Mouse (Mus musculus) midbrain, embryonic 10.5 days (tissue): ENCODE results near the gene Zfp366. TPM values are rescaled to one million over a fixed set of nuclear protein-coding genes. Genes with fewer than 3 reads are reported as not detected.

Experiments used
- DNase-seq: peaks from one replicate; pipeline ENCODE4 v3.0.0-alpha.2; 2017; ENCODE audit warnings: low spot score
- H3K27ac ChIP-seq: fragments of 300-500 bp; sonication (generic); replicated peaks from 2 replicates; pipeline ENCODE4 v1.5.1; 2016; ENCODE audit warnings: mild to moderate bottlenecking
- H3K27me3 ChIP-seq: fragments of 300-500 bp; sonication (generic); 2 replicates; pipeline ENCODE4 v1.6.1; 2016; ENCODE audit warnings: low read depth, mild to moderate bottlenecking; ENCODE audit not compliant: poor library complexity, severe bottlenecking
- H3K36me3 ChIP-seq: fragments of 300-500 bp; sonication (generic); 2 replicates; pipeline ENCODE4 v1.6.1; 2016; ENCODE audit warnings: mild to moderate bottlenecking, moderate library complexity
- H3K4me1 ChIP-seq: fragments of 300-500 bp; sonication (generic); 2 replicates; pipeline ENCODE4 v1.6.1; 2016
- H3K4me3 ChIP-seq: fragments of 300-500 bp; sonication (generic); 2 replicates; pipeline ENCODE4 v1.5.1; 2016; ENCODE audit warnings: mild to moderate bottlenecking, moderate library complexity
- H3K9me3 ChIP-seq: fragments of 300-500 bp; sonication (generic); replicated peaks from 2 replicates; pipeline ENCODE4 v1.6.1; 2016; ENCODE audit warnings: mild to moderate bottlenecking
- WGBS: fragments of 180-500 bp; shearing (Covaris S2); methylation state at CpG from one replicate; pipeline ENCODE4 v1.1.7; 2016; 5-methylcytosine and 5-hydroxymethylcytosine counted together
- polyA plus RNA-seq: library from polyadenylated mRNA; unstranded; fragments of >200 nt; fragmentation: Nextera tagmentation; extraction: Ambion mirVana; gene quantifications from 2 replicates; pipeline ENCODE4 v1.2.1, GENCODE M21; 2016

Gene Zfp366
- polyA plus RNA-seq, 1 experiment from 2014 or later = 0.44 TPM

DNA sequence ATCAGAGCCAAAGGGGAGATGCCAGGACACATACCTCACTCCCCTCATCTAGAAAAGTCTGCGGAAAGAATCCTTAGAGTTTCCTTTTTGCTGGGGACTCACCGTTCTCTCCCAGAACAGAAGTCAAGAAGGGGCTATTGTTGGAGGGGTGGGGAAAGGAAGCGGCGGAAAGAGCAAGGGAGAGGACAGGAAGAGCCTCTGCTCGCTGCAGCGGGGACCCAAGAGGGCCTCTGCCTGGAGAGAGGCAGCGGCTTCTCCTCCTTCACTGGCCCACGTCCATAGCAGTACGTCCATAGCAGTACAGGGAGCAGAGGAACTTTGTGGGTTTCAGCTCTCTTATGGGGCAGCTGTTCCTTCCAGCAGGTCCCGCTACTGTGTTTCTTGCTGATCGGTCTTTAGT is 5.8 kb downstream of the Zfp366 start:
- no peak for DNase-seq
- no peak overlapping the region for H3K4me3 ChIP-seq
- WGBS = 77% methylated on average over 11 of the region's 11 CpGs
- H3K9me3 ChIP-seq = no peaks in the 10 kb centered on the region
- H3K27ac ChIP-seq = no peak overlapping the region
- H3K4me1 ChIP-seq = no peaks in the 10 kb centered on the region
- no peaks in the 10 kb centered on the region for H3K27me3 ChIP-seq
- H3K36me3 ChIP-seq = no peaks in the 10 kb centered on the region

DNA sequence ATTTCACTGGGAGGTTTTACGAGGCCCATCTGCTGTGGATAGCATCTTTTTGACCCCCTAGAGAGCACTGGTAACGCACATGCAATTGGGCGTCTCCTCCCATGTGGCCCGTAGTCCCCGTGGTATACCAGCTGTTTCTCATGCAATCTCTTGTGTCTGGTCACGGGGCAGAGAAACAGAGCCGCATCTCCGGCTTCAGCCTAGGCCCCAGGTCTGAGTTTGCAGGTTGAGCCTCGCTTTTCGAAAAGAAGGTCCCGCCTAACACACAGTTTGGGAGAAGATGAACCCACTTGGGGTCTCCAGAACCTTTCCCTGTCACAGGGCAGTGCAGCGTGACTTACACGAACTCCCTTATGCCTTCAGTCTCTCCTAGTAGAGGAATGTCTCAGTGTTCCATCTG is 6.4 kb downstream of the Zfp366 start:
- Histone ChIP-seq H3K4me1 (no peaks in the 10 kb centered on the region), H3K36me3 (no peaks in the 10 kb centered on the region), H3K9me3 (no peaks in the 10 kb centered on the region), H3K4me3 (no peak overlapping the region), H3K27ac (no peak overlapping the region), H3K27me3 (no peaks in the 10 kb centered on the region)
- 93% methylated on average over 13 of the region's 13 CpGs for WGBS
- DNase-seq = no peak

DNA sequence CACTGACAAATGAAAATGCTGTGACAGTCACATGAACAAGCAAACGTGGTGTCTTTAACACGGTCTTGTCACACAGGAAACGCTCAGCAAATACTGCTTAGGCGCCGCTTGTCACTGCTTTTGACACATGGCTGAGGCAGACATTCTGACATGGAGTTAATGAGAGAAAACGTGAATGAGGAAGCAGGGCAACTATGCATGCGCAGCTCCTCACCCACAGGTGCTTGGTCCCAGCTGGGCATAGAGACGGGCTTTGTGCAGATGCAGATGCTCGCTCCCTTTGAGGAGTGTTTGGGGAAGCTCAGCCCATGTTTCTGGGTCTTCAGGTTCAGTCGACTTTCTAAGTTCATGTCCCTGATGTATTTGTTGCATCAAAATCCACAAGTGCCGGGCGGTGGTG is 11.7 kb downstream of the Zfp366 start:
- no peak overlapping the region for H3K4me3 ChIP-seq
- H3K9me3 ChIP-seq = no peaks in the 10 kb centered on the region
- H3K36me3 ChIP-seq = no peaks in the 10 kb centered on the region
- H3K27me3 ChIP-seq = no peaks in the 10 kb centered on the region
- DNase-seq = no peak
- 91% methylated on average over 12 of the region's 12 CpGs for WGBS
- H3K4me1 ChIP-seq = no peaks in the 10 kb centered on the region
- no peak overlapping the region for H3K27ac ChIP-seq

DNA sequence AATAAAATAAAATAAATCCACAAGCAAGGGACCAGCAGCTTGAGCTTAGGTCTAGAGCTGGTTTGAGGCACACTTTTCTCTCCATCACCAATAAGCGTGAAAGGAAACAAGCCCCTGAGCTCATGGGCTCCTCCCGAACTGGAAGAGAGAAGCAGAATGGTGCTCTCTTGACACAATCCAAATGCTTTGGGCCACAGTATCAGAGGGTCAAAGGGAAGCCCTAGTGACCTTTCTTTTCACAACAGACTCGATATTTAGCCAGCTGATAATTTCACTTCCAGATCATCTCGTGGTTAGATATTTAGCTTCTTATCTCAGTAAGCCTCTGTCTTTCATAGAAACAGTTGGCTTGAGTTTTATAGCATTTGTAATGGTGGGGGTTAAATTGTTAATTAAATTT is 12.2 kb downstream of the Zfp366 start:
- H3K4me3 ChIP-seq = no peak overlapping the region
- no peaks in the 10 kb centered on the region for H3K27me3 ChIP-seq
- 83% methylated on average over 4 of the region's 4 CpGs for WGBS
- no peak overlapping the region for H3K27ac ChIP-seq
- no peaks in the 10 kb centered on the region for H3K9me3 ChIP-seq
- no peaks in the 10 kb centered on the region for H3K4me1 ChIP-seq
- no peaks in the 10 kb centered on the region for H3K36me3 ChIP-seq
- DNase-seq = no peak

DNA sequence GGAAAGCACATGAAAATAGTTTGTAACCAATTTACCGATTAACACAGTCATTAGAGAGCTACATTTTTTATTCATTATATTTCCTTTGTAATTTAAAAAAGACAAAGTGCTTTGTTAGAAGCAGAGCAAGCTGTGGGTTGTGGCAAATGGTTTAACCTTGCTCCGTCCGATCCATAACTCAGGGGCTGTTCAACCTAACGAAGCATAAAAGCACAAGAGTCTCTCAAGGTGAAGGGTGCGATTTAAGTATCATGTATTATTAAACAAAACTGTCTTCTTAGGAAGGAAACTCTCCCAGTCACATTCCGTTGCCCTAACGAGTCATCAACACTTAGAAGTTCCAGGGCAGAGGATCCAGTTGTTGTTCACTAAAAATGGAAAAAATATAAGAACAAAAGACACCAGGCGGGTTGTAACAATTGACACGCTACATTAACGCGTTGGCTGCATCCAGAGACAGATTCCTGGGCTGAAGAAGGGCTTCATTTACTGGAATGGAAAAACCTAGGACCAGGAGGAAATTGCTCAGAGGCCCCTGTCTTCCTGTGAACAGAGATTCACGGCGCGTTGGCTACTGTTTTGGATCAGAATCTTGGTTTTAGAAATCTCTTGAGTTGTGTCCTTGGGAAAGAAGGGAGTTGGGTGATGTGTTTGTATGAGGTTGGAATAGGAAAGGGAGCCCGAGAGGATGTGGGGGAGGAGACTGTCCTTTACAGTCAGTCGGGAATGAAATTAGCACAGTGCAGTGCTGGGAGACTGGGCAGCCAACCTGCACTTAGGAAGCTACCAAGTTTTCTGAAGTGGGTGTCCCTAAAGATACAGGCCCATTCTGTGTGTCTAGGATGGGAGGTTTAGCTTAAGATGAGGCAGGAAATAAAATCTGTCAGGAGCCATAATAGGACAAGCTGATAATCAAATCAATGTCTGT is 17.3 kb downstream of the Zfp366 start:
- WGBS = 79% methylated on average over 16 of the region's 16 CpGs
- H3K4me1 ChIP-seq = no peaks in the 10 kb centered on the region
- no peaks in the 10 kb centered on the region for H3K36me3 ChIP-seq
- DNase-seq = no peak
- H3K27ac ChIP-seq = no peak overlapping the region
- no peaks in the 10 kb centered on the region for H3K27me3 ChIP-seq
- no peaks in the 10 kb centered on the region for H3K9me3 ChIP-seq
- H3K4me3 ChIP-seq = no peak overlapping the region

DNA sequence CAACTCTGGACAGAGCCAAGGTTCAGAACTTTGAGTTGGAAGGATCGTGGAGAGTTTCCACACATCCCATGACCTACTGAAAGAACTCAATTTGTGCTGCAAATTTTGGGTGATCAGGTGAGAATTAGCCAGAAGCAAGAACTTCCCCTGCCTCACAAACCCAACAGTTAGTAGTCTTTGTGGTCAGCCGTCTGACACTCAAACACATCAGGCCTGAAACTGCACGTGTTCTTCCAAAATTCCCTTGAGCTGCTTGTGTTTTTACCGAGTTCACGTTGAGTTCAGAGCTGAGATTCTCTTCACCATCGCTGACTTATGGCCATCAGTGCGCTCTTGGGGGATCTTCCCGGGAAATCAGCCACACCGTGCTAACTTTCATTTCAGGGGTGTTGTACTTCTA is 22.6 kb downstream of the Zfp366 start:
- Histone ChIP-seq H3K27me3 (no peaks in the 10 kb centered on the region), H3K9me3 (no peaks in the 10 kb centered on the region), H3K27ac (no peak overlapping the region), H3K36me3 (no peaks in the 10 kb centered on the region), H3K4me3 (no peak overlapping the region), H3K4me1 (no peaks in the 10 kb centered on the region)
- DNase-seq = no peak
- 92% methylated on average over 9 of the region's 9 CpGs for WGBS

DNA sequence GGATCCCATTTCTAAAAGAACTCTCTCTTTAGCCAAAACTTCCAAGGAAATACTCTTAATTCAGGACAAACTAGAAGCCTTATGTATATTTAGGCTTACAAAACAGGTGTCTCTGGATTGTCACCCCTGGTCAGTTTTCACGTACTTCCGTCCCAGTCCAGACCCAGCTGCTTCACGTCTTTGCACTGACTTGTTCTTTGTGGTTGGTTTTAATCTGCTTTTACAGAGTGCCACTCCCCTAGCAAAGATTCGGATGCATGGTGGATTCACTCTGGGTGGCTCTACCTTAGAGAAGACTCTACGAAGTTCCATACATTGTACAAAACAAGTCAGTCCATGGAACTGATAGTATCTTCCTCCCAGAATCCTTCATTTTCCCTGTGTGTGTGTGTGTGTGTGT is 25.2 kb downstream of the Zfp366 start:
- H3K27ac ChIP-seq = no peak overlapping the region
- no peaks in the 10 kb centered on the region for H3K27me3 ChIP-seq
- no peak overlapping the region for H3K4me3 ChIP-seq
- 85% methylated on average over 5 of the region's 5 CpGs for WGBS
- H3K4me1 ChIP-seq = no peaks in the 10 kb centered on the region
- no peaks in the 10 kb centered on the region for H3K36me3 ChIP-seq
- no peaks in the 10 kb centered on the region for H3K9me3 ChIP-seq
- no peak for DNase-seq

DNA sequence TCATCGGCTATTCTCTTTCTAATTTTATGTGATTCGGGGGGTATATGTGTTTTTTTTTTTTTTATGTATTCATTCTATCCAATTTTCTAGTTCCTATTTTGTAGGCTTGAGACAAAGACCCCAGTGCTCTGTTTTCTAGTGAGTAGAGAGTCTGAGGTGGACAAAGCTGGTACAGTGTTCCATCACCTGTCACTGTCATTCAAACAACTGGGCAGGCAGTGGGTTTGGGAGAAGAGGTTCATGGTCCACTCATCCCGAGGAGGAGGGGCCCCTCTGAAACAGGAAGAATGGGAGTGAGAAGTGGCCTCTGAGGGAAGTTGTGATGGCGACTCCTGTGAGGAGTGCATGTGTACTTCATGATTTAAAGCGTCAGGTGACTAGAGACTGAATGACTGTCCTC is 26.2 kb downstream of the Zfp366 start:
- Histone ChIP-seq H3K36me3 (no peaks in the 10 kb centered on the region), H3K9me3 (no peaks in the 10 kb centered on the region), H3K4me3 (no peak overlapping the region), H3K27me3 (no peaks in the 10 kb centered on the region), H3K4me1 (no peaks in the 10 kb centered on the region), H3K27ac (no peak overlapping the region)
- no peak for DNase-seq
- WGBS = 89% methylated on average over 5 of the region's 5 CpGs

DNA sequence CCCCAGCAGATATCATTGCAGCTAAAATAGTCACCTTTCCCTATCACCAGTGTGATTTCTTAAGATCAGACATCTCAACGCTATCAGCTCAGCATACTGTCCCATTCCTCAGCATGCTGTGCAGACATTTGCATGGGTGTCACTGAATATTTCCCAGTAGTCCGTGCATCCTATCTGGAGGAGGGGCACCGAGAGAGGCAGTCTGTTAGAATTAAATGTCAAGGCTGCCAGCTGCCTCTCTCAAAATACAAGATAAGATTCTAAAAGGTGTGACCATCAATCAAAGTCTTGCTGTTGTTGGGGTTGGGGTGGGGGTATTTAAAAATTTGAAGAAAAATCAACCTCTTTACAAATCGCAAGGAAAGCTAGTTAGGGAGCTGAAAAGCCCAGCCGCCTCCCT is 28.4 kb downstream of the Zfp366 start:
- no peak overlapping the region for H3K4me3 ChIP-seq
- H3K27me3 ChIP-seq = no peaks in the 10 kb centered on the region
- H3K27ac ChIP-seq = no peak overlapping the region
- WGBS = 83% methylated on average over 5 of the region's 5 CpGs
- 0 out of 2 replicates have a peak, but pooled peaks cover 3% of the 10 kb centered on the region for H3K9me3 ChIP-seq
- DNase-seq = no peak
- H3K4me1 ChIP-seq = peaks cover 7% of the 10 kb centered on the region
- H3K36me3 ChIP-seq = no peaks in the 10 kb centered on the region

DNA sequence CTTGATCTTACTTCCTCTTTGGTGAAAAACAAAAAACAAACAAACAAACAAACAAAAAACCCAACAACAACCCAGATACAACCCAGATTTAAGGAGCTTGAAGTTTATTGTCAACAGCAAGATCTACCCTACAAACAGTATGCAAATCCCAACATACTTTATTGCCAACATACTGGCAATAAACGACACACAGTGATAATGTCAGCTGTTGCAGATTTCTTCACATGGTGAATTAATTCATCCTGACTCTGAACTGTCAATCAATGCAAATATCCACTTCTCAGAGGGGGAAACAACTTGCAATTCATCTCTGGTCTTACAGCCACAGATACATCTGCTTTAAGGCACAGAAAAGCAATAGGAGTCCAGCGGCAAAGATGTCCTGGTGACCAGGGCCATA is 31.4 kb downstream of the Zfp366 start:
- 87% methylated on average over 2 of the region's 2 CpGs for WGBS
- H3K9me3 ChIP-seq = 0 out of 2 replicates have a peak, but pooled peaks cover 3% of the 10 kb centered on the region
- no peaks in the 10 kb centered on the region for H3K27me3 ChIP-seq
- peaks cover 12% of the 10 kb centered on the region for H3K4me1 ChIP-seq
- no peak for DNase-seq
- no peak overlapping the region for H3K4me3 ChIP-seq
- no peaks in the 10 kb centered on the region for H3K36me3 ChIP-seq
- H3K27ac ChIP-seq = no peak overlapping the region

DNA sequence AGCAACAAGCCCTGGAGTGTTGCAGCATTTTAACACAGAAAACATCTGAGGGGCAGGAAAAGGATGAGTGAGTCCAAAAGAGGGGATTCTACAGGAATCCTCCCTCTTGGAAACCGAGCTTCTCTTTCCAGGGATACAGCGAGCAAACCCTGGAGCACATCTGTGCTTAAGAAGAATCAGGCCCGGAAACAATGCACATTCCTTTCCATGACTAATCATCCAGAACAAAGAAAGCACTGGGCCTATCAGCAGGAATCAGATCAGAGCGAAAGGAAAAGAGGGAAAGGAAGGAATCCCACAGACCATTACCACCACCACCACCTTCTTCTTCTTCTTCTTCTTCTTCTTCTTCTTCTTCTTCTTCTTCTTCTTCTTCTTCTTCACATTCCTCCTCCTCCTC is 33.4 kb downstream of the Zfp366 start:
- no peaks in the 10 kb centered on the region for H3K36me3 ChIP-seq
- H3K27me3 ChIP-seq = no peaks in the 10 kb centered on the region
- 0 out of 2 replicates have a peak, but pooled peaks cover 3% of the 10 kb centered on the region for H3K9me3 ChIP-seq
- peaks cover 12% of the 10 kb centered on the region for H3K4me1 ChIP-seq
- no peak overlapping the region for H3K4me3 ChIP-seq
- WGBS = 6% methylated on average over 4 of the region's 4 CpGs
- no peak for DNase-seq
- H3K27ac ChIP-seq = peak overlapping the region; percentile 46; the same call in 1 of the 2 replicates

DNA sequence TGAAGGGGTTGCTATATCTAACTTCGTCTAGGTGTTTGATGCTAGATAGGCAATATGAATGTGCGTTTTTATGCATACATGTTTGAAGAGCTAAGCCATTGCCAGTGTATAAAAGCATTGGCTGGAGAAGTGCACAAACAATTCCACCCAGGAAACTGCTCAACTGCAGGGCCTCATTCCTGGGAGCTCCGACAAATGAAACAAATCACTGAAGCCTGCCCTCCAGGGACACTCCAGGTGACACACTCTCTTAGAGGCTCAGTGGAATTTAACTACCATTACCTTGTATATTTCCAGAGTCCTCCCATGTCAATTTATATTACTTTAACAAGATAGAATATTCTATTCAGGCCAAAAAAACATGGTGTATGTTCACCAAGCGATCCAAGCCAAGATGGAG is 35.0 kb downstream of the Zfp366 start:
- H3K4me1 ChIP-seq = peaks cover 12% of the 10 kb centered on the region
- 94% methylated on average over 4 of the region's 4 CpGs for WGBS
- no peak for DNase-seq
- H3K4me3 ChIP-seq = no peak overlapping the region
- H3K27me3 ChIP-seq = no peaks in the 10 kb centered on the region
- H3K27ac ChIP-seq = no peak overlapping the region
- H3K9me3 ChIP-seq = 0 out of 2 replicates have a peak, but pooled peaks cover 3% of the 10 kb centered on the region
- H3K36me3 ChIP-seq = no peaks in the 10 kb centered on the region

DNA sequence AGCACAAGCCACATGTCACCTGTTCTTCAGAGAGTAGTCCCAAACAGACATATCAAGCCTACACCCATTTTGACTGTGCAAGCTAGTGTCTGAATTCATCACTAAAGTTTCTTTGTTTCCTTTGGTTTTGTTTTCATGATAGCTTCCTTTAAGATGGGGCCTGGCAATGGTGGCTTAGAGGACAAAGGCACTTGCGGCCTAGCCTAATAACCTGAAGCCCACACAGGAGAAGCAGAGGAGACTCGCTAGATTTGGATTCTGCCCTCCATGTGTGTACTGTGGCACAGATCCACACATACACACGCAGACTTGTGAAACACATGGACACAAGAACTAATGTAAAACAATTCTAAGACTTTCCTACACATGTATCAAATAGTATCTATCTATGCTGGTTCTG is 37.4 kb downstream of the Zfp366 start:
- 91% methylated on average over 3 of the region's 3 CpGs for WGBS
- 0 out of 2 replicates have a peak, but pooled peaks cover 3% of the 10 kb centered on the region for H3K9me3 ChIP-seq
- no peak overlapping the region for H3K27ac ChIP-seq
- no peaks in the 10 kb centered on the region for H3K36me3 ChIP-seq
- H3K4me1 ChIP-seq = peaks cover 10% of the 10 kb centered on the region
- H3K4me3 ChIP-seq = no peak overlapping the region
- no peak for DNase-seq
- no peaks in the 10 kb centered on the region for H3K27me3 ChIP-seq
